Mouse (Mus musculus) CH12.LX (cell line): ENCODE data around the gene Tex21.

Experiments
- EP300 ChIP-seq: IDR thresholded peaks from 2 replicates; pipeline ENCODE4 v1.6.1; 2011; ENCODE audit warnings: low read length, improper control_type of control experiment
- ZNF384 ChIP-seq: IDR thresholded peaks from 2 replicates; pipeline ENCODE4 v1.6.1; 2012; ENCODE audit warnings: low read depth, low read length, improper control_type of control experiment, inconsistent platforms

DNA sequence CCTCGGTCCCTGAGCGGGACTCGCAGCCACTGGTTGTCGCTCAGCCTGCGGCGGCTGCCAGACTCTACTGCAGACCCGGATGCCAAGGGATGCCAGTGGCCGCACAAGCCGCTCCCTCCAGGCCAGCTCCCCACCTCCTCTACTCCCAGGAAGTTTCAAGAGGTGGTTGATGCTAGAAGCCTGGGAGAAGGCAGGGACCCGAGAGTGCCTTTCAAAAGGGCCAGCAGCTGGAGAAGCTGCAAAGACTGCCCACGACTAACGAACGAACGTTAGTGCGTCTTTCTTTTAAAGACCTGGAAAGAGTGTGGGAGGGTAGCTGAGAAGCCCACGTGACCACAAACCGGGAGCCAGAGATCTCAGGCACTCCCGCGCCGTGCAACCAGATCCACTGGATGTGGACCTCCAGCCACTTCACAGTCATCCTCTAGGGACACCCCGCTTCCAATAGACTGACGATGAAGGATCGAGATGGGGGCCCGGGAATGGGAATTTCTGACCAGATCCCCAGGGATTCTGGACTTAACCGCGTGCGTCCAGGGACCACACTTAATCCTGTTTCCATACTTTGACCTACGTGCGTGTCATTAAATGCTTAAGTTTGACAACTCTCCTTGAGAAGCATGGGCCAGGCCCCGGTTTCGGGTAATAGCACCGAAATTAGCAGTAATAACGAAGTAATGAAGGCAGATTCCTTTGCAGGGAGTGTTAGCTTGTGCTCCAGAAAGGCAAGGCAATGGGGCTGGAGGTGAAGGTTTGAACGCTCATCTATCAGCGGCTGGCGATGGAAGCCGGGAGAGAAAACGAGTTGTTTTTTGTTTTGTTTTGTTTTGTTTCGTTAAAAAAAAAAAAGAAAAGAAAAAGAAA, 69.3 kb downstream of the Tex21 start, which contains the start of gene Esr2:
- no peak for TF ChIP-seq EP300
- no peak for TF ChIP-seq ZNF384
